Mouse (Mus musculus) kidney, adult 2 months (tissue): ENCODE data around the gene Crmp1. TPM values are rescaled to one million over a fixed set of nuclear protein-coding genes. Genes with fewer than 3 reads are reported as not detected.

Experiments used
- DNase-seq: peaks from one replicate; pipeline ENCODE4 v3.0.0; 2021
- H3K27ac ChIP-seq: fragments of 200-500 bp; 2 replicates; pipeline ENCODE4 v1.5.1; 2012; ENCODE audit warnings: low read depth, low read length, control low read depth, inconsistent platforms; ENCODE audit not compliant: insufficient read depth
- H3K27me3 ChIP-seq: fragments of 200-500 bp; replicated peaks from 2 replicates; pipeline ENCODE4 v1.6.1; 2012; ENCODE audit warnings: mild to moderate bottlenecking, moderate library complexity, low read length, inconsistent platforms; ENCODE audit not compliant: control insufficient read depth, insufficient read depth
- H3K36me3 ChIP-seq: fragments of 200-500 bp; 2 replicates; pipeline ENCODE4 v1.6.1; 2012; ENCODE audit warnings: mild to moderate bottlenecking, moderate library complexity, low read length, inconsistent platforms; ENCODE audit not compliant: control insufficient read depth, insufficient read depth
- H3K4me1 ChIP-seq: fragments of 200-500 bp; 2 replicates; pipeline ENCODE4 v1.6.1; 2011; ENCODE audit warnings: low read length; ENCODE audit not compliant: control insufficient read depth, insufficient read depth
- H3K4me3 ChIP-seq: fragments of 200-500 bp; 2 replicates; pipeline ENCODE4 v1.5.1; 2011; ENCODE audit warnings: mild to moderate bottlenecking, low read depth, low read length, control low read depth; ENCODE audit not compliant: insufficient read depth
- CTCF ChIP-seq: fragments of 200-500 bp; conservative IDR thresholded peaks from 2 replicates; pipeline ENCODE4 v1.5.1; 2011; ENCODE audit warnings: low read depth, mild to moderate bottlenecking, control low read depth, low read length, moderate library complexity, mixed read lengths; ENCODE audit not compliant: insufficient read depth, insufficient read length
- POLR2A ChIP-seq: fragments of 200-500 bp; IDR thresholded peaks from one replicate; pipeline ENCODE4 v1.6.1; 2011; ENCODE audit warnings: low read depth, low read length, control low read depth
- WGBS: fragments of 180-500 bp; shearing (Covaris S2); methylation state at CpG from one replicate; pipeline ENCODE4 v1.1.7; 2018; 5-methylcytosine and 5-hydroxymethylcytosine counted together
- polyA plus RNA-seq: library from polyadenylated mRNA; depleted of rRNA; stranded (reverse); fragments of >200 nt; gene quantifications from 2 replicates; pipeline ENCODE4 v1.2.3, GENCODE M21; 2012; rRNA removed

Gene Crmp1
- polyA plus RNA-seq, 1 experiment = 0.59 TPM

DNA sequence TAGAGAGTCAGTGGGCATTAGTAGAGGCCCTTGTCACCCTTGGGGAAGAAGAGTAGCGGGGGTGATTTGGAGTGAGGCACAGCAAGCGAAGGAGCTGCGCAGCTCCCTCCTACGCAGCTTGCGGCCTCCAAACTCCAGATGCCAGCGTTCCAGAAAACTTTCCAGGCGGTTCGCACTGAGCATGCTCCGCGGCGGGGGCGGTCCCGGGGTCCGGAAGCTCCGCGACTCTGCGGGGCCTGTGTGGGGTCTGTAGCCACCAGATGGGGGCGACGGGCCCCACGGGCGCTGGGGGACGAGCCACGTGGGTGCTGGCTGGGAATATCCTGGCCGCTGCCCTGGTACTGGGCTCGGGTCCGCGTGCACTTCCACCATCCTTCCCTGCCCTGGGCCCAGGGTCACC is 96.5 kb downstream of the Crmp1 start, which contains the start of gene Evc2:
TSS of gene Evc2 (plus strand) at position 212 of the 400 bp plus-strand sequence.
- peak; percentile 85 for DNase-seq
- no peak for TF ChIP-seq CTCF
- TF ChIP-seq POLR2A = peak; percentile 55
- Histone ChIP-seq H3K36me3 (no peaks in the 10 kb centered on the region), H3K4me3 (peak within 1 kb of the TSS; percentile 72), H3K27me3 (no peaks in the 10 kb centered on the region), H3K27ac (peak within 1 kb of the TSS; percentile 70), H3K4me1 (peaks cover 31% of the 10 kb centered on the region)
- 1% methylated on average over 27 of the region's 27 CpGs for WGBS

Other genes with a start within 250 kb of the Crmp1 start
- 0.08 TPM in 2 replicates for gene Gm1043, start 156.6 kb upstream of the Crmp1 start, polyA plus RNA-seq
- gene Evc, start 95.0 kb downstream of the Crmp1 start, polyA plus RNA-seq = 95.8 and 101 TPM in 2 replicates
- gene Evc2, start 96.6 kb downstream of the Crmp1 start, polyA plus RNA-seq = 29.0 and 36.4 TPM in 2 replicates